Mouse (Mus musculus) erythroid progenitor cell, adult 5-6 weeks (primary cell): ENCODE data around the gene Pkp4. TPM values are rescaled to one million over a fixed set of nuclear protein-coding genes. Genes with fewer than 3 reads are reported as not detected.

Experiments
- ATAC-seq: replicated peaks from 2 replicates; pipeline ENCODE4 v1.8.0; 2016; ENCODE audit warnings: moderate number of reproducible peaks, mild to moderate bottlenecking, moderate TSS enrichment, inconsistent platforms; ENCODE audit not compliant: poor library complexity, low FRiP score, severe bottlenecking
- total RNA-seq, 2 experiments: library from RNA; stranded (forward) in 1 of 2; stranded (reverse) in 1 of 2; fragments of 150-400 nt in 1 of 2; fragments of 186-747, 209-891 nt in 1 of 2; gene quantifications; 2 replicates each; pipeline versions ENCODE4 v1.2.3 to v1.2.4; 2015 to 2017; ENCODE audit warnings: low replicate concordance in 2 of 2

The Pkp4 gene
- total RNA-seq (2015; ENCODE audit: low replicate concordance): 8.3 and 10.5 TPM in 2 replicates
- total RNA-seq (2017; ENCODE audit: low replicate concordance): 4.7 and 13.1 TPM in 2 replicates

- ATAC-seq: no peak
Observed at GRCm38 (mm10) chr2:59160605-59160963, at the start of gene Pkp4, which contains the start of gene Ccdc148. Pkp4 (plus strand) TSS chr2:59160850. Ccdc148 (minus strand) TSS chr2:59160683.

- no peak for ATAC-seq
Observed at GRCm38 (mm10) chr2:59129023-59129422, 31.6 kb upstream of the Pkp4 start.

DNA sequence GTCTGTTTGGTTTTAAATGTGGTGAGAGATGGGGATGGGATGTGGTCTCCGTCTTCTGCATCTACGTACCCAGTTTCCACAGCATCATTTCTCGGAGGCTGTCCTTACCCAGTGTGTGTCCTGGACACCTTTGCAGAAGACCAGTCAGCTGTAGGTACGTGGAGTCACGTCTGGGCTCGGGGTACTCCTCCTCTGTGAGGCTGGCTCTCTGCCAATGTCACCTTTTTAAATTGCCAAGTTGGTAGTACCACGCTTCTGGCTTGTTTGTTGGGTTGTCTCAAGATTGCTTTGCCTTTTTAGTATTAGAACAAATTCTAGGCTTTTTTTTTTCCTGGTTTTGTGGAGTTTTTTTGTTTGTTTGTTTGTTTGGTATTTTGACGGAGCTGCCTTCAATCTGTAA is 30.8 kb upstream of the Pkp4 start:
- no peak for ATAC-seq

DNA sequence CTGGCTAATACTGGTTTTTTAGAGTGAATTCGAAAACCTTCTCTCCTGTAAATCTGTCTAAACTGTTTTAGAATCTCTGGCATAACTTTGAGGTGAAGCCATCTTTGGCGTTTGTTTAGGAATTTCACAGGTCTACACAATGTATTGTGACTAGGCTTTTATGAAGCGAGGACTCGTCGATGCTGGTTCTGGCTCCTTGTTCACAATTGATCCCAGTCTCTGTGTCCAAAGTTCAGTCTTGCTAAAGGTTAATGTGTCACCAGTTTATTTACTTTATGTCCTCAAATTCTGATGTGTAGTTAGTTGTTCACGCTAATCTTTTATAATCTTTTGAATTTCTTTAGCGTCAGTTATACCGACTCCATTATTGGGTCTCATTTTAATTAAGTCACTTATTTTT is 29.6 kb upstream of the Pkp4 start:
- ATAC-seq: no peak

DNA sequence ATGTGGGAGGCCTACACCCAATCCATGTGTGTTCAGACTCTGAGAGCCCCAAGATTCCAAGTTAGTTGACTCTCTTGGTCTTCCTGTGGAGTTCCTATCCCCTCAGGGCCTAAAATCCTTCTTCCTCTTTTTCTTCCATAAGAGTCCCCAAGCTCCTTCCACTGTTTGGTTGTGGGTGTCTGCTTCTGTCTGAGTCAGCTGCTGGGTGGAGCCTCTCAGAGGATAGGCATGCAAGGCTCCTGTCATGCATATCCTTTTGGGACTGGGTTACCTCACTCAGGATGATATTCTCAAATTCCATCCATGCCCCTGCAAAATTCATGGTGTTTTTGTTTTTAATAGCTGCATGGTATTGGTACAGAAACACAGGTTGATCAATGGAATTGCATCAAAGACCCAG is 5.2 kb upstream of the Pkp4 start:
- no peak for ATAC-seq

DNA sequence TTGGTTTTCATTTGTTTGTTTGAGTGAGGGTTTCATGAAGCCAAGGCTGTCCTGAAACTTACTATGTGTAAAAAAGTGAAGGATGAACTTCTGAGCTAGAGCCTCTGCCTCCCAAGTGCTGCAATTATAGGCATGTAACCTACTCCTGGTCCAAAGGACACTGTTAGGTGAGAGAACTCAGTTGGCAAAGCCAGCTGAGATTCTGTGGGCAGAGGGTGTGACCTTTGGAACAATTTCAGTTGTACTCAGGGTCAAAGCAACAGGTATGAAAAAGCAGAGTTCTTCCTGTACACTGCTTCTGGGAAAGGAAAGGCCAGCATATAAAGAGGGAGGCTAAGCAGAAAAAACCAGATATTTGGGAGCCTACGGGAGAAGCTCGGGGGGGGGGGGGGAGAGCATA is 2.5 kb upstream of the Pkp4 start:
- ATAC-seq: no peak

DNA sequence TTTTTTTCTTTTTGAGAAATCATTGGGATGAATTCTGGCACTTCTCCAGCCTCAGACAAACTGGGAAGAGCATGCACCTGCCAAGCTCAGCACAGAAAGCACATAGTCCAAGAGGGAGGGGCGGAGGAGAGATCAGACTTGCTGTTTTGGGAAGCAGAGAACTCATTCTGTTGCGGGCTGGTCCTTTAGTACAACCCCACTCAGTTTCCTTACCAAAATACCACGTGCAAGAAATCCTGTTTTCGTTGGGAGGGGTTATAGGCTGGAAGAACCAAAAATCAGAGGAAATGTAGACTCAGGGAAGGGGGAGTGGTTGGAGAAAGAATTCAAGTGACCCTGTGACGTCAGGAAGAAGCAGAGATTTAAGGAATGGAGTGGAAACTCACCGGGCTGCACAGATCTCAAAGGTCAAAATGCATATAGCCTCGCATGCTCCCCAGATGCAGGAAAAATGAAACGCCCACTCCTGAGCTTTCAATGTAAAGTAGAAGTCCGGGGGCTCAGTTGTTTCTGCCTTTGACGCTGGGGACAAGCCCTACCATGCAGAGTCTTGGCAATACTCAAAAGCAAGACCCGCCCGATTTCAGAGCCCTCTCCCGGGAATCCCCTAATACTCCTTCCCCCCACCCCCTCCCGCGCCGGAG is 567 bp upstream of the Pkp4 start:
- no peak for ATAC-seq

DNA sequence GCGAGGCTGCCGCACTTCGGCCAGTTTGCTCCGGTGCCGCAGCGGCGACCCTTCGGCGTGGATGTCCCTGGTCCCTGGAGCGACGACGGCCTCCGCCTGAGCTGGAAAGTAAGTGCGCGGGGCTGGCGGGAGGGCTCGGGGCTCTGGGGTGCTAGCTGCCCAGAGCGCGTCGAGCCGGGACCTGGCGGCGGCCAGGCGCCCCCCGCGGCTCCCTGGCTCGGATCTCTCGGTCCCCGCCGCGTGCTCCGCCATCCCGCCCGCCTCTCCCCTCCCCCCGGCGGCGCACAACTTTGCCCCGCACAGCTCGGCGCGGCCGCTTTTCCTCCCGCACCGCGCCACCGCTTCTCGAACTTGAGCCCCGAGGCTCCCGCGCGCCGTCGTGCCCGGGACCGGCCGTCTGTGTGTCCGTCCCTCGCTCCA is 381 bp downstream of the Pkp4 start:
- ATAC-seq: no peak

DNA sequence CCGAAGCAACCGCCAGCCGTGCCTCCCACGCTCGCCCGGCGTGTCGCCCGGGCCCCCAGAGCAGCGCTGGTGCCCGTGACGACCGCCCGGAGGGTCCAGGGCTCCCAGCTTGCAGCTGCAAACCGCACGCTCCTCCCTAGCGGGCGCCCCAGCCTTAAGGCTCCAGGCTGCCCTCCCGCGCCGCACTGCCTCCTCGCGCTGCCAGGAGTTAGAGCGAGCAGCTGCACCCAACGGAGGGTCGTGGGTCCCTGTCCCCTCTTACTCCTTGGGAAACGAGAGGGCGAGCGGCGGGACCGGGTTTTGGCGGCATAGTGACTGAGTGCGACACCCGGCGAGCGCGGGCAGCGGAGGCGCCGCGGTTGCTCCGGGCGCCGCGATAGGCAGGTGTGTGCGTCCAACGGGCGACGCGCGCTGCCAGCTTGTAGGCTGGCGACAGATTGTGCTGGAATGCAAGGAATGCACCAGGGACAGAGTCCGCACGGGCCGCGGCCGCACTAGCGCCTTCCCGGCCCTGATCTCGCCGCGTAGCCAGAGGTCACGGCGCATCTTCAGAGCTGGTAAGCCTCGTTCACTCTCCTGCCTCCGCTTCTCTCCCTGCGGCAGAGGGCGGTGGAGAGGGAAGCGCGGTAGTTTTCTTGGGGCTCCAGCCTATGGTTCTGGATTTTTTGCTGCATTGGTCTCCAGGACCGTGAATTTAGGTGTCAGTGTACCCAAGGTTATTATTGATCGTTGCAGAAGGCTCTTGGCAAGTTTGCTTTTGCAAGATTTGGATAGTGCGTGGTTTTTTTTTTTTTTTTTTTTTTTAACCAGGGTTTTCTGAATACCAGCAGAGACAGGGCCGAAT is 1.0 kb downstream of the Pkp4 start:
- no peak for ATAC-seq

- ATAC-seq: no peak
Observed at GRCm38 (mm10) chr2:59162285-59162600, 1.6 kb downstream of the Pkp4 start.

DNA sequence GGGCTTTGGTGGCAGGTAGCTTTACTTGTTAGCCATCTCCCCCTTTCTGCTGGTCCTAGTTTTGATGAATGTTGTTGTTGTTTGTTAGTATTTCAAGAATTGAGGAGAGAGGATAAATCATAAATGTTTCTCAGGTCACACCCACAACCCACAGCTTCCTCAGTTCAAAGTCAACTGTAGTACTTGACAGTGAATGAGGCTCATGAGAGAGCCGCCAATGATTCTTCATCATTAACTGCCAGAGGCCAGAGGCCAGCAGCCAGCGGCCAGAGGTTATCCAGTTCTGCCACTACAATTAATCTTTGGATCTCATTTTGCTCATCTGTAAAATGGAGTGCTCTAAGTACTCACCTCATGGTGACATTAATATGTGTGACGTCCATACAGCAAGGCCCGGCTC is 6.3 kb downstream of the Pkp4 start:
- no peak for ATAC-seq

DNA sequence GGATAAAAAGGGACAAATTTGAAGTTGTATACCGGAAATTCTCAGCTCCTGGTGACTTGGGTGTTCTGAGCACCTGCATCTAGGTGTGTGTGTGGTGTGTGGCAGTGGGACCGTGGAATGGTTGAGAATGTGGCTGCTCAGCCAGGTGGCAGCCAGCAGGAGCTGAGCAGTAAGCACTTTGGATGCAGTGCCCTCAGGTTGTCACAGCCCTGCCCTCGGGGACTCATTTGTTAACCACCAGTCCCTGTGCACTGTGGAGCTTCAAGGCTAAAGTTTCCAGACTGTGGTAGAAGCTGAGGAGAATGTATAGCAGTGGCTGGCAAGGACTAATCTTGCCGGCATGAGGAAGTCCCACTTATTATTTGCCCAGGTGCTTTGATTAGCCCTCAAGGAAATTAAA is 7.2 kb downstream of the Pkp4 start:
- ATAC-seq: no peak

- no peak for ATAC-seq
Observed at GRCm38 (mm10) chr2:59169572-59170207, 9.0 kb downstream of the Pkp4 start.

DNA sequence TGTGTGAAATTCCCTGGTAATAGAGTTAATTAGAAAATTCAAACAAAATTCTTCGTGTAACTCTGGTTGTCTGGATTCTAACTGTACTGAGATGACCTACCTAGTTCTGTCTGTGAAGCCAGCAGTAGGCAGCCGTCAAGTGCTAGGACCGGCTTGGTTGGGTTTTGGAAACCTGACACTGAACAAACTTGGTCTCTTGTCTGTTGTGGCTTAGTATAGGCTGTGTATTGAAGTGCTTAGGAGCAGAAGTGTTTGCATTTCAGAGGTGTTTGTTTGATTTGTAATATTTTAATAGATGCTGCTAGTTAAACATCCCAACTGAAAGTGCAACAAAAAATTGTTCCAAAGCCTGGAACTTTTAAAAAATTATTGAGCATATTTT is 9.5 kb downstream of the Pkp4 start:
- ATAC-seq: no peak

- ATAC-seq: no peak
Observed at GRCm38 (mm10) chr2:59170593-59170992, 9.9 kb downstream of the Pkp4 start.

DNA sequence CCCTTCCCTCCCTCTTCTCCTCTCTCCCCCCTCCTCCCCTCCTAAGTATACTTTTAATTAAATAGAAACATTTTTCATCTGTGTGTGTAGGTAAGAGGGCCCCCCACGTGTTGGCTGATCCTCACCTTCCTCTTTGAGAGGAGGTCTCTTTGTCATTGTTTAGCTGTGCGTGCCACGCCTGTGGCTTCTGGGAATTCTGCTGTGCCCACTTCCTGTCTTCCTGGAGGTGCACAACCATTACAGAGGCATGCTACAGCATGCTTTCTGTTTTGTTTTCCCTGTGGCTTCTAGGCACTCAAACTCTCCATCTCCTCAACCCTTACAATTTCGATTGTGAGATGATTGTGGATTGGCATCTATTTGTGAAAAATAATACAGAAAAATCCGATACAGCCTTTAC is 10.9 kb downstream of the Pkp4 start:
- no peak for ATAC-seq

DNA sequence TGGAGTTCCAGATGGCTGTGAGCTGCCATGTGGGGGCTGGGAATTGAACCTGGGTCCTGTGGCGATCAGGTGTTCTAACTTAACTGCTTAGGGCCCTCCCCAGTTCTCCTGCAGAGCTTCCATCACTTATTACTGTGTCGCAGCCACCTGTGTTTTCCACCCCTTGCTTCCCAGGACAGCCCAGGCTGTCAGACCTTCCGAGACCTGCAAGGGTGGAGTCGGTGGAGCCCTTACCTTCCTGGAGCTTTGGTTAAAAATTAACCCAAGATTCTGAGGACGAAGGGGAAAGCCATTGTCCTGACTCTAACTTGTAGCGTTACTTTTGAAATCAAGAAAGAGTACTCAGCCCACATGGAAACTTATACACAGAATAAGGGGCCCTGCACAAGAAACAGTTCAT is 15.3 kb downstream of the Pkp4 start:
- ATAC-seq: no peak

DNA sequence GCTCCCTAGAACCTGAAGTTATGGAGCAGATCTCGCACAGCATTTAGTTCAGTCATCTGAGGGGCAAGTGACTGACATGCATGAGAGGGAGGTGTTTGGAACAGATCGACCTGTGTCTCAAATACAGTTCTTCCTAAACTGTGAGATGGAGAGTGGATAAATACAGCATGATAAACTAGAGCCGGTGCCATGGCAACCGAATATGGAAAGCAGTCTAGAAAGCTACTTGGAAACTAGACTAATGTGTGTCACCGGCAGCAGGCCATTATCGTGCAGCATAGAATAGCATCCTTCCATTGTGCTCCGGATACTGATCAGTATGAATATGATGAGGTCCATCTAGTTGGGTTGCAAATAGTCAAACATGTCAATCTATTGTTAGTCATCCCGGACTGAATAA is 17.5 kb downstream of the Pkp4 start:
- ATAC-seq: no peak

- ATAC-seq: no peak
Observed at GRCm38 (mm10) chr2:59178960-59179359, 18.3 kb downstream of the Pkp4 start.

- ATAC-seq: no peak
Observed at GRCm38 (mm10) chr2:59179487-59179886, 18.8 kb downstream of the Pkp4 start.
